Mouse (Mus musculus): ENCODE measurements around the gene Lamc2. TPM values are rescaled to one million over a fixed set of nuclear protein-coding genes. Genes with fewer than 3 reads are reported as not detected.

Lamc2 gene
- polyA plus RNA-seq, 1 experiment: 37.5 TPM

DNA sequence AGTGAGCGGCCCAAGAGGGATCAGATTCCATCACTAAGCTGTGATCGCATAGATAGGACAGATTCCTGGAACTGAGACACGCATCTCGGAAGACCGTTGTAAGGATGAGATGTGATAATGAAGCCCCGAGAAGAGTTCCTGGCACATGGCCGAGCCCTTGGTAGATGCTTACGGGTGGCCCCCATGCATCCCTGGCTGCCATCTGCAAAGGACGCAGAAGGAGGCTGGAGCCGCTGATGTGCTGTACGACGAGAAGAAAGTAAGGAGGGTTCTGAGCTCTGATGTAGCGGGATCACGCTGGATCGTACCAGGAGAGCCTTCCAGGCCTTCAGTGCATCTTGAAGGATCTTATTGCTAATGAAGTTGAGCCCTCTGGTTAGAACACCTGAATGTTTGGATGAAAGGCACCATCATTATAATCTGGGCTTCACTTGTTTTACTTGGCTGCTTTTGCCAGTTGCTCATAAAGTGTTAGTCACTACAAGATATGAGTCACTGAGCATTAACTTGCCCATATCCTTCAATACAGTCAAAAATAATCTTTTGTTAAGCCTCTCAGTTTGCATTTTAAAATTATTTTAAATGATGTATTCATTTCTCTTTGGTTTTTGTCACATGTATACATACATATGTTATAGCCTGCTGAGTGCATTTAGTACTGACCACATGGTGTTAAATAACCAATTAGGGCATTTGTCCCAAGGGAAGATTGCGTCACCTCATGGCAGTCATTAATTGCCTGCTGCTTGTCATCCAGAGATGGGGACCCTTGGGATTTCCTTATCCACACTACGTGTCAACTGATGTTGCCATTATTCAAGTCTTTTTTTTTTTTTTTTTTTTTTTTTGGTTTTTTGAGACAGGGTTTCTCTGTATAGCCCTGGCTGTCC, 83.7 kb downstream of the Lamc2 start:
- DNase-seq: no peak
- no peak for TF ChIP-seq CTCF (IDR thresholded peaks at IDR 0.05; ENCODE audit: insufficient read depth, low read length)
- no peak for TF ChIP-seq POLR2A (IDR thresholded peaks at IDR 0.05; ENCODE audit: borderline replicate concordance, extremely low read depth, low read depth, low read length)
- 92% methylated on average over 17 of the region's 17 CpGs for WGBS
- Histone ChIP-seq H3K4me1 (ENCODE audit: control insufficient read depth, insufficient read depth, low read length) (peaks cover 2% of the 10 kb centered on the region; the same call in 1 of the 2 replicates), H3K4me3 (replicated peaks; ENCODE audit: extremely low read depth, low read depth, low read length) (no peak overlapping the region)

DNA sequence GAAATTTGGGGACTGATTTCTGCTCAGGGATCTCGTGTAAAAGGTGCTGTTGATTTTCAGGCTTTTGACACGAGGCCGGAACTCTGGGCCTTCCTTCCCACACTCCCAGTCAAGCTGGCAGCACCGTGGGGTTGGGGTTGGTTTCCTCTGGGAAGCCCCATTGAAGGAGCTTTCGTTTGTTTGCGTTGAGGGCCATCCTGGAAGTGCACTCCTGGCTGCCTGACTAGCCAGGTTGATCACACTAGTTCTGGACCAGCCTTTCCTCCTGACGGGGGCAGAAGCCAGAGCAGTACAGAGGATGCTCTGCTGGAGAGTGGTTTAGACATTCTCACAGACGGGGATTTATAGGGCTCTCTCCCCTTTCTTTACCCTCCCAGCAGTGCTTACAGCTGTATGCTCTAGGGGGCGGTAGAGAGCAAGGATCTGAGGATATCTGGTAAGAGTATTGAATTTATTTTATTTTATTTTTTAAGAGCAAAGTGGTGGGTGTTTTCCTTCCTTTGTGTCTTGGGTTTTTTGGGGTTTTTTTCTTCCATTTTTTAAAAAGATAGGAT, 84.8 kb downstream of the Lamc2 start:
- WGBS: 16% methylated on average over 9 of the region's 9 CpGs
- no peak for TF ChIP-seq POLR2A (IDR thresholded peaks at IDR 0.05; ENCODE audit: borderline replicate concordance, extremely low read depth, low read depth, low read length)
- peak; percentile 38 for TF ChIP-seq CTCF (IDR thresholded peaks at IDR 0.05; ENCODE audit: insufficient read depth, low read length)
- peaks cover 2% of the 10 kb centered on the region; the same call in 1 of the 2 replicates for H3K4me1 ChIP-seq (ENCODE audit: control insufficient read depth, insufficient read depth, low read length)
- DNase-seq: peak; percentile 58
- H3K4me3 ChIP-seq (replicated peaks; ENCODE audit: extremely low read depth, low read depth, low read length): no peak overlapping the region

DNA sequence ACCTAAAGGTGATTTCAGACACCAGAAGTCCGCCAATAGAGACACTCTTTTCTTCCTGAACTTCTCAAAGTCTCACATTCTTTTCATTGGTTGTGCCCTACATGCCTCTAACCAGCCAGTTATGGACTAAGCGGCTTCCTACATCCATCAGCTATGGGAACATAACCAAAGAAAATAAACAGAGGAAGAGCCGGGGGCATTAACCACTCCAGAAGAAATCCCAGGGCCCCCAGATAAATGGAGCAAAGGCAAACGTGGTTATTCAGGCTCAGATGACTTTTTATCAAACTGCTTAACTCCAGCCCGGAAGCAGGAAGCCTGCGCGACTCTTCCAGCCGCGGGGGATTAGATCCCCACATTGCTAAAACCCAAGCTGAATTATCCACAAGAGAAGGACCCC, 85.3 kb downstream of the Lamc2 start:
- 35% methylated on average over 9 of the region's 9 CpGs for WGBS
- no peak overlapping the region for H3K4me3 ChIP-seq (replicated peaks; ENCODE audit: extremely low read depth, low read depth, low read length)
- TF ChIP-seq CTCF (IDR thresholded peaks at IDR 0.05; ENCODE audit: insufficient read depth, low read length) (no peak), POLR2A (IDR thresholded peaks at IDR 0.05; ENCODE audit: borderline replicate concordance, extremely low read depth, low read depth, low read length) (no peak)
- no peak for DNase-seq
- peaks cover 3% of the 10 kb centered on the region for H3K4me1 ChIP-seq (ENCODE audit: control insufficient read depth, insufficient read depth, low read length)

DNA sequence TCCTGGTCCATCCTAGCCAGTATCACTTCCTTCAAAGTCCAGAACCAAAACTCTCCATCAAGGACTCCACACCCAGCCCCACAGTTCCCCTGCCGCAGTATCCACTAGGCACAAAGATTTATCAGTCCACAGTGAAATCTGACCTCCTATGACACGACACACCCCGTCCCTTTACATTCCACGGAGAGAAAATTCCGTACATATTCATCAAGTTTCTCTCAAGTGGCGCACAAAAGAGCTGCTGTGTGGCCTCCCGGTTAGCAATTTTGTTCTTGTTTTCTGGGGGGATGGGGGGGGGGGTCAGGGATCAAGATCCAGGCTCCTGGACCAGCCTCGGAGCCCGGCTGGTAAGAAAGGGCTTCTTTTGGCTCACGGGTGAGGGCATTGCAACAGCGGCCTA, 87.7 kb downstream of the Lamc2 start:
- no peak for DNase-seq

DNA sequence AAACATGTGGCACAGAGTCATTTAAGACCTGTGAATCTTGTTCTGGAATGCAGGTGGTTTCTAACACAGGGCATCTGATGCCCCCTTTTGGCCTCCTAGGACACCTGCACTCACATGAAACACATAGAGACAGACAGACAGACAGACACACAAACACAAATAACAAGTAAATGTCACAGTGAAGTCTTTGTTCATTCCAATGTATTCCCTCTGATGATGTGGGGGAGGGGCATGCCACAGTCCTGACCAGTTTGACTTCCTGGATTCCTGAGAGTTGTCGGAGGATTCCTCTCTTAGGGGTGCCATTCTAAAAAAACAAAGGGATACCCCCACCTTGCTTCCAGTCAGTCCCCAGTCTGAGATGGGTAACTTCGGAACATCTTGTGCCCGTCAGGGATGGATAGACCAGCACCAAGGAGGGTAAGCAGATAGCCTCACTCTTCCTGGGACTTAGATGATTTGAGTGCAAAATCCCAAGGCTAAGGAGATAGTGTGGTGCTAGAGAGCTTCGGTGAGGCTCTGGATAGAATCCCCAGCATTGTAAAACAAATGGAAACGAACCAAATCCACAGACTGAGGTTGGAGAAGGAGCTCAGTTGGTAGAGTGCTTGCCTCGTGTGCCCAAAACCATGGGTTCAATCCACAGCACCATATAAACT, 89.1 kb downstream of the Lamc2 start:
- peaks cover 7% of the 10 kb centered on the region for H3K4me1 ChIP-seq (ENCODE audit: control insufficient read depth, insufficient read depth, low read length)
- DNase-seq: no peak
- 91% methylated on average over 6 of the region's 6 CpGs for WGBS
- no peak for TF ChIP-seq CTCF (IDR thresholded peaks at IDR 0.05; ENCODE audit: insufficient read depth, low read length)
- no peak for TF ChIP-seq POLR2A (IDR thresholded peaks at IDR 0.05; ENCODE audit: borderline replicate concordance, extremely low read depth, low read depth, low read length)
- H3K4me3 ChIP-seq (replicated peaks; ENCODE audit: extremely low read depth, low read depth, low read length): no peak overlapping the region

More for the DNA sequence above, 87.7 kb downstream of the Lamc2 start:
- H3K4me1 ChIP-seq (ENCODE audit: control insufficient read depth, insufficient read depth, low read length): peaks cover 4% of the 10 kb centered on the region
- TF ChIP-seq POLR2A (IDR thresholded peaks at IDR 0.05; ENCODE audit: borderline replicate concordance, extremely low read depth, low read depth, low read length) (no peak), CTCF (IDR thresholded peaks at IDR 0.05; ENCODE audit: insufficient read depth, low read length) (no peak)
- WGBS: 67% methylated on average over 11 of the region's 11 CpGs
- H3K4me3 ChIP-seq (replicated peaks; ENCODE audit: extremely low read depth, low read depth, low read length): no peak overlapping the region

DNA sequence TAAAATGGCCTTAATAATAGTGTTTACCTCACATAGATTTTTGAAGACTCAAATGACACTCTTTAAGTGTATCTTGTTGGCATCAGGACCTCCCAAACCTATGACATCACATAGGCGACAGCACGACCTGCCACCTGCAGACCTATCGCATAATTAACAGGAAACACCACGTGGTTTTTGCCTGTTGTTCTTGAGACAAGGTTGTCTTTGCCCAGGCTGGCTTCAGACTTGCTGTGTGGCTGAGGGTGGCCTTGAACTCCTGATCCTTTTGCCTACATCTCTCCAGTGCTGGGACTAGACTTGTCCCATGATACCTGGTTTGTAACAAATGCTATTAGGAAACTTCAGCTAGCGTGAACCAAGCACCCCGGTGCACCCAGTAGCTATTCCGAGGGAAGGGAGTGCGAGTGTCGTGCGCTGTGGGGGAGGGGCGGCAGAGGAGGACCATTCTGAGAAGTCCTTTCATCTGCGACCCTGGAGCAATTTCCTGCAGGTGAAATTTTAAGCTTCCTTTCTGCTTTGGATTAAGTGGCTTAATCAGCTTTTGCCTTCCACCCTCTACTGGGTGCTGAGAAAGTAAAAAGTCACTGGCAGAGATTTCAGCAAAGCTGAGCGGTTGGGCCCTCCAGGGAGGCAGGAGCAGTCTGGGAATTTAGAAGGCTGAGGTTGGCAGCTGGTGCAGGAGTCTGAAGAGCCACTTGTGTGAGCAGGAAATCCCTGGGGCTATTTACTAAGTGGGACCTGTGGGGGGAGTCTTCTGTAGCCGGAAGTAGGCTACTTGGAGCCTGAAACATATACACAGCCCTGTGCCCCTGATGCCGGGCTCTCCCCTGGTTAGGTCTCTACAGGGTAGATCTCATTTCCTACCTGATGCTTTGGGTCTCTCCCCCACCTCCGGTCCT, 90.2 kb downstream of the Lamc2 start:
- no peak overlapping the region for H3K4me3 ChIP-seq (replicated peaks; ENCODE audit: extremely low read depth, low read depth, low read length)
- WGBS: 34% methylated on average over 16 of the region's 16 CpGs
- TF ChIP-seq CTCF (IDR thresholded peaks at IDR 0.05; ENCODE audit: insufficient read depth, low read length) (no peak), POLR2A (IDR thresholded peaks at IDR 0.05; ENCODE audit: borderline replicate concordance, extremely low read depth, low read depth, low read length) (no peak)
- H3K4me1 ChIP-seq (ENCODE audit: control insufficient read depth, insufficient read depth, low read length): peaks cover 5% of the 10 kb centered on the region; the same call in 1 of the 2 replicates
- DNase-seq: peak; percentile 52

DNA sequence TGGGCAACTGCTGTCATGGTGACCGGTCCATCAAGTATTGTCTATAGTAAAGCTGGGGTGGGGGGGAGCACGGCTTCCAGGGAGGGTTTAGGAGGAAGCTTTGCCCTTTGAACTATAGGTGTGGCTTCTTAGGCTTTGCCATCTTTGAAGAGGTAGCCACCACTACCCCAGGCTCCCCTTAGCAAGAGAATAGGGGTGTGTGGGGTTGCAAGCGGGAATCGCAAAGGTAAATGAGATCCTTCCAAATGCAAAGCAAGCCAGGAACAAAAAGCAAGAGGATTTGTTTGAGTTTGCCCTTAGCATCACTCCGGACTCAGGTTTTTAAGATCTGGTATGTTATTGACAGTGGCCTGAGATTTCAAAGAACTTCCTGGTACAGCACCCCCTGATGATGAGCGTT, 90.9 kb downstream of the Lamc2 start:
- H3K4me3 ChIP-seq (replicated peaks; ENCODE audit: extremely low read depth, low read depth, low read length): no peak overlapping the region
- no peak for DNase-seq
- peaks cover 5% of the 10 kb centered on the region; the same call in 1 of the 2 replicates for H3K4me1 ChIP-seq (ENCODE audit: control insufficient read depth, insufficient read depth, low read length)
- WGBS: 80% methylated on average over 6 of the region's 6 CpGs
- TF ChIP-seq CTCF (IDR thresholded peaks at IDR 0.05; ENCODE audit: insufficient read depth, low read length) (no peak), POLR2A (IDR thresholded peaks at IDR 0.05; ENCODE audit: borderline replicate concordance, extremely low read depth, low read depth, low read length) (no peak)

DNA sequence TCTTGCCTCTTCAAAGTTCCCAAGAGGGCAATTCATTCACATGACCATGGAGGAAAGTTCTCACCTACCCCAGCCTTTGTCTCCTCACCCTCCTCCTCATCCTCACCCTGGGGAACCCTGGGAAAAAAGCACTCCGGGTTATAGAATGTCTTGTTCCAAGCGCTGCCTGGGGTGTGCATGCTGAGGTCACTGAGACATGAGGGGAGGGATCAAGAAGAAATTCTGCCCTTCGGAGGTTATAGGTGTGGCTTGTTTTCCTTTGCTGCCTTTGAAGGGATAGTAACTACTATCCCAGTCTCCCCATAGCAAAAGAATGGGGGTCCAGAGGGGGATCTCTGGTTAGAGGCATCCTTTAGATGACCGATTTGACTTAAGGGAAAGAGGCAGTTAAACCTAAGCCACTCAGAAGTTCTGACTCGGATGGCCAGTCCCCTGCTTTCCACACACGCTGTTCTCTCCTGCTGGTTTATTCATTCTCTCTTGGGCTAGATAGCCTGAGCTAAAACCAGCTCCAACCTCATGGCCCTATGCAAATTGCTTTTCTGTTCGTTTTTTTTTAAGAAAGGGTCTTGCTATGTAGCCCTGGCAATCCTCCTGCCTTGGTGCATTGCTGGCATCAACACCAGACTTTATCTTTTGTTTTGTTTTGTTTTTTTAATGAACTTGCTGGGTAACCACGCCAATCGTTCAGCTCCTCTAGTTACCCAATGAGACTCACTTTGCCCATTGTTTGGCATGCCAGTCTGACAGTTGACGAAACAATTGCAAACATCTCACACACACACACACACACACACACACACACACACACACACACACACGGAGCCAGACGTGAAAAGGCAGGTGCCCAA, 91.8 kb downstream of the Lamc2 start:
- Histone ChIP-seq H3K4me1 (ENCODE audit: control insufficient read depth, insufficient read depth, low read length) (peaks cover 5% of the 10 kb centered on the region; the same call in 1 of the 2 replicates), H3K4me3 (replicated peaks; ENCODE audit: extremely low read depth, low read depth, low read length) (no peak overlapping the region)
- 46% methylated on average over 12 of the region's 12 CpGs for WGBS
- no peak for DNase-seq
- TF ChIP-seq POLR2A (IDR thresholded peaks at IDR 0.05; ENCODE audit: borderline replicate concordance, extremely low read depth, low read depth, low read length): no peak
- TF ChIP-seq CTCF (IDR thresholded peaks at IDR 0.05; ENCODE audit: insufficient read depth, low read length): no peak

Data from lung, adult 2 months (tissue).